Mouse (Mus musculus) heart, adult 8-10 months (tissue): ENCODE measurements around the gene Tuba8. TPM values are rescaled to one million over a fixed set of nuclear protein-coding genes. Genes with fewer than 3 reads are reported as not detected.

ENCODE experiments used
- DNase-seq: peaks from one replicate; pipeline ENCODE4 v3.0.0; 2022; ENCODE audit warnings: low spot score
- total RNA-seq, 4 experiments: library from RNA; stranded (reverse); gene quantifications; 2 replicates each; pipeline ENCODE4 v1.2.4; 2022

Tuba8 gene
- total RNA-seq, 4 experiments from 2014 or later: 175 to 206 (median 179) TPM

DNA sequence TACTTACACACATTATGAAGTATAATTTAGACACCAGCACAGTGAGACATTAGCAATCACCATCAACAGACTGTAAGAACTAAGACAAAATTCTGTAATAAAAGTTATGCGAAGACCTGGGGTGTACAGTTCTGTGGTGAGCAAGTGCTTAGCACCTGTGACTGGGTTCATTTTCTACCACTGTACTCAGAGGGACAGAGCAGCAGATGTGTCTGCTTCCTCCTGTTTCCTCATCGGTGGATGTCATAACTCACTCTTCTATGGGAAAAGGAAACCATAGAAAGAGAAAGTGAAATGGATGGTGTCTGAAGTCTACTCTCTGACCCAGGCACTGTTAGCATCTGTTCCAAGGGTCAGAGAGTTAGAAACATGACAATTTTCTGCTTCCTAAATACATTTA is 16.2 kb downstream of the Tuba8 start:
- DNase-seq: no peak

DNA sequence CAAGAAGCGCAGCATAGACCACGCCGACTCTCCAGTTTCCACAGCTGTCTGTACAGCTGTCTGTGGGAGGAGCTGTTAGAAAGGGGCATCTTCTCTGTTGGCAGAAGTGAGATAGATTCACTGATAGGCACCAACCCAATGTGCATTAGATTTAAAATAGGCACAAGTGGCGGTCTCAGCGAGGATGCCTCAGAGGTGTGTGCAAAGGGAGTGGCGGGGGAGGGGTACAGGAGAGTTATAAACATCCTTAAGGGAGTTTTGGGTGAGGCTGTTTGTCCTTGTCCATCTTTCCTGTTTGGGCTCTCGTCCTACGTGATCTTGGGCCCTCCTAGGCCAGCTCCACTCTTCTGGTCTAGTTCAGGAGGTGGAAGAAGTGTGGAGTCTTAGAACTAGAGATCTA is 17.9 kb downstream of the Tuba8 start:
- DNase-seq: no peak

GRCm38 (mm10) chr6:121232652-121233051 is 22.2 kb downstream of the Tuba8 start:
- no peak for DNase-seq

DNA sequence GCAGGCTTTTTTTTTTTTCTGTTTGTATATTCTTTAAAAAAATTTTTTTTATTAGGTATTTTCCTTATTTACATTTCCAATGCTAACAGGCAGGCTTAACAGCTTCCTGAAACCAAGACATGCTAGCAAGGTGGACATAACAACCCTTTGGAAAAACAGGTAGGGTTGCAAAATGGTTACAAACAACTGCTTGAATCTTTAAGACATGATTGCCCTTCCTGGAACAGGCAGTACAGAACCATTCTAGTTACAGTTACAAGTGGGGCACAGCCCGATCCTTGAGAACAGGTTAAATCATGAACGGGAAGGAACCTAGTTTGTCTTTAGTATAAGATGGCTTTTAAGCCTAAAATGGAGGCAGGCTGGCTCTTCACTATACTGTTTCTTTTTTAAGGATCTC is 25.9 kb downstream of the Tuba8 start:
- DNase-seq: no peak

DNA sequence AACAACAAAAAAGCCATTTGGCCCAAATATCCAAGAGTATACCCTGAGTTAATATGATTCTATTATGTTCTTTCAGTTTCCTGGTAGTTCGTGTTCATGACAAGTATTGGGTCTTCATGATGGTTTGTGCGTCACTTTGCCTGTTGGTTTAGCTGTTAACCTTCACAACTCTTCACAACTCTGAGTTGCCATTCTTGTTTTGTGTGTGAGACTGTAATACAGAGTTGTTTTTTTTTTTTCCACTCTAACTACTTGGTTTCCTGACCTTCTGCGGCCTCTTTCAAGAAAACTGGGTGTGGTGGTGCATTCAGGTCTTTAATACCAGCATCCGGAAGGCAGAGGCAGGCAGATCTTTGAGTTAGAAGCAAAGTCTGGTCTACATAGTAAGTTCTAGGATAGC is 27.7 kb downstream of the Tuba8 start:
- DNase-seq: no peak

DNA sequence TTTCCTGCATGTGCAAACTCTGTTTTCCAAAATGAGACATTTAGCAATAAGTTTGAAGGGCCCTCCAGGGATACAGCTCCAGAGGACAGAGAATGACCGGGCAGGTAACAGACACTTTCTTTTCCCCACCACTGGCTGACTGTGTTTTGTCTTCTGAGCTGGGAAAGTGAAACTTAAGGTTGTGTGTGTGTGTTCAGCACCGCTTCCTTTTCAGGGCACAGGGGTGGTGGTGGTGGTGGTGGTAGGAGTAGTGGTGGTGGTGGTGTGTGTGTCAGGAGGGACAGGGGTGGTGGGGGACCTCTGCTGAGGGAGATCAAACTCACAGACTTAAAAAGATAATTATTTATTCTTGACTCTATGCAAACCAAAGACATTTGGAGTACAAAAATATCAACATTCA is 31.3 kb downstream of the Tuba8 start:
- DNase-seq: no peak

- no peak for DNase-seq
Measured at GRCm38 (mm10) chr6:121243161-121243560, 32.7 kb downstream of the Tuba8 start.

DNA sequence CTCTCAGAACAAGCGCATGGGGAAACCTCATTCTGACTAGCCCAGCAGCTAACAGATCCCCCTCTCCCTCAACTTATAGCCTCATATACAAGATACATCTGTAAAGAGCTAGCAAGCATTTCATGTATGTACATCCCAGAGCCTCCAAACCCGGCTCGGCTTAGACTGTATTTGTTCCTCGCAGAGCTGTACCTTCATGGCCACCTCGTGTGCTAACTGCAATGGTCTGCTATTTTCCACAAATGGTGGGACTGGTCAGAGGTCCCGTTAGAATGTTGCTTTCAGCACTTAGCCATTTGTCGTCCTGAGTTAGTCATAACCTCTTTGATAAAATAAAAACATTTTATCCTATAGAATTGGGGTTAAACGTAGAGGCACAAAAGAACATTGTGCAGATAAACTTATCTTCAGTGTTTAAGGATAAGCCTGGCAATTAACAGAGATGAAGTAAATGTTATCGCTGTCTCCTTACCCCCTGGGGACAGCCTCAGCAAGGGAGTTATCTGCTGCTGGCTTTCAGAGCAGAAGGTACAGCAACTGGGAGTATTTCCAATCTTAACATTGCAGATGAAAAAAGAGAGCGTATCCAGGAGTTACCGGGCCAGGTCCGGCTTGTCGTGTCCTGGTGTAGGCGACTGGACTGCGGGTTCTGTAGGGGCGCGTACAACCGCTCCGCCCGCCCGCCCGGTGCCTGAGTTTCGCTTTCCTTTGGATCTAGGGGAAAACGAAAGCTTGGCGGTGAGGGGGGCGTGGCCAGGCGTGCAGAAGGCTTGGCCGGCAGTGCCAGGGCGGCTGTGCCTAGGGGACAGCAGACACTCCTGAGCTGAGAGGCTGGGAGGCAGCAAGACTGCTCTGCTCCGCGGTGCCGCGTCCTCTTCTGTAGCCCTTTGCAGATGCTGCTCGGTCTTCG is 34.9 kb downstream of the Tuba8 start, which contains the start of gene Usp18:
Gene Usp18, plus strand, starts transcription at position 780 of the 910 bp plus-strand sequence.
- peak; percentile 94 for DNase-seq

DNA sequence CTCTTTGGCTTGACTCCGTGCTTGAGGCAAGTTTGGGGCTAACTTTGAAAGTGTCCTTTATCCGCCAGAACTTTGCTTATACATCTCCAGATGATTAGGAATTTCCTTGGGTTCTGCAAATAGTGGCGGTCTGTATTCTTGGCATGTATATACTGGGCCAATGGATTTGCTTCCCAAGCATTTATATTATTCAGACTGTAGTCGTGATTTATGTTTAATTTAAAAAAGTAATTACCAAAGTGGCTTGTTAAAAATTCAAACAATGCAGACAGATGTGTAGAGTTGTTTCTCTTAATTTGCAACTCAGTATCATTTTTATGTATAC is 35.5 kb downstream of the Tuba8 start:
- no peak for DNase-seq

DNA sequence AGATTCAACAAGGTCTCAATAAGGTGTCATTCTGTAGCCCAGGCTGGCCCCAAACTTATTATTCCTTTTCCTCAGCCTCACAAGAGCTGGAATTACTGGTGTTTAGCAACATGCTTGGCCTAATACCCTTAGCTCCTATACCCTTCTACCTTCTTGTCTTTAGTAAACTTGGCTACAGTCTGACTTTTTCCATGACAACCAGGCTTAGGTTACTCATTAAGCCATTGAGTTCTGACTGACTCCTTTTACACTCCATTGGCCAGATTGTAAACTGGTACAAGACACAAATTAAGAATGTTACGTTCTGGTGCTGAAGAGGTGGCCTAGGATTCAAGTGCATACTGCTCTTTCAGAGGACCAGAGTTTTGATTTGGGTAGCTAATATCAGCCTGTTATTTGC is 39.9 kb downstream of the Tuba8 start:
- no peak for DNase-seq

DNA sequence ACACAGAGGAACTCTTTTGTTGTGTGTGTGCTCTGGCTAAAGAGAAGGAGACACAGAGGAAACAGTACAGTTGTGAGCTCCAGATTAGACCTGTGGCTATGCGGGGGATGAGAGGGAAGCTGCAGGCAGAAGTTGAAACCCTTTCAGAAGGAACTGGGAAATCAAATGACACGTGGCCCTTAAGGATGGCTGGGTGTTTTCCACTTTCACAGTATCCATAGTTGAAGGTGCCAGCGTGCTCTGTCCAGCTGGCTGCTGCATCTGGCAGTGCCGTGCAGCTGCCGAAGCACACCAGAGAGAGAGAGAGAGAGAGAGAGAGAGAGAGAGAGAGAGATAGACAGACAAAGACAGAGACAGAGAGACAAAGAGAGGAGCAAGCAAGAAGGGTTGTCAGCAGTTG is 40.8 kb downstream of the Tuba8 start:
- no peak for DNase-seq

GRCm38 (mm10) chr6:121260548-121260947 is 50.1 kb downstream of the Tuba8 start:
- DNase-seq: peak; percentile 65

- no peak for DNase-seq
Measured at GRCm38 (mm10) chr6:121261233-121261632, 50.7 kb downstream of the Tuba8 start.

DNA sequence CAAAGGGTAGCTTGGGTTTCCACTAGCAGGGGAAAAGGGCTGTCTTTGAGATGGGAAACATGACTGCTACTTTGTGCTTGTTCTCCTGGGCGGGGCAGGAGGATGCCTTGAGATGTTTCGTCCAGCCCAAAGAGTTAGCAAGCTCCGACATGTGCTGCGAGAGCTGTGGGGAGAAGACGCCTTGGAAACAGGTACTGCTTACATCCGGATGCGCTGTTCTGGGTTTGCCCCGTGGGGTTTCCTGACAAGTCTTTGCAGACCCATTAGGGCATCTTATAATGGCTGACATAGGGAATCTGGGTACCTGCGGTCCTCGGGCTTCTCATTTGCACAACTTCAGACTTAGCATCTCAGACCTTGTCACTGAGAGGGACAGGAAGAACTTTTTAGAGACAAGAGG is 51.5 kb downstream of the Tuba8 start:
- no peak for DNase-seq

- no peak for DNase-seq
Measured at GRCm38 (mm10) chr6:121262496-121262895, 52.0 kb downstream of the Tuba8 start.

DNA sequence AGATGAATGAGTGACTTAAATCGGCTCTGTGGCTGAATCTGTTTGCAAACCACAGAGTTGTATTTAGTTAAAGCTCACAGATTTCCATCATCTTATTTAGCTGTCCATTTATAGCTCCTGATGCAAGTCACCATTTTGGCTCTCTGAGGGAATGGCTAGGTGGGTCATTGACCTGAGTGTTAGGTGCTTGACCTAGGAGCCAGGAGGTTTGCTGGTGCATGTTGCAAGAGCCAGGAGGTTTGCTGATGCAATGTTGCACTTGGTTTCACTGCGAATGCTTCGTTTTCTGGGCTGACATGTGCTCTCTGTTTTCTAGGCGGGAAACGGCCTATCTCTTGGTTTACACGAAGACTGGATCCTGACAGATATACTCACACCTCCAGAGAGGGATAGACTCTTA is 59.7 kb downstream of the Tuba8 start:
- no peak for DNase-seq

- no peak for DNase-seq
Measured at GRCm38 (mm10) chr6:121271707-121272074, 61.2 kb downstream of the Tuba8 start.

GRCm38 (mm10) chr6:121272075-121272800 is 61.7 kb downstream of the Tuba8 start:
- peak; percentile 89 for DNase-seq

DNA sequence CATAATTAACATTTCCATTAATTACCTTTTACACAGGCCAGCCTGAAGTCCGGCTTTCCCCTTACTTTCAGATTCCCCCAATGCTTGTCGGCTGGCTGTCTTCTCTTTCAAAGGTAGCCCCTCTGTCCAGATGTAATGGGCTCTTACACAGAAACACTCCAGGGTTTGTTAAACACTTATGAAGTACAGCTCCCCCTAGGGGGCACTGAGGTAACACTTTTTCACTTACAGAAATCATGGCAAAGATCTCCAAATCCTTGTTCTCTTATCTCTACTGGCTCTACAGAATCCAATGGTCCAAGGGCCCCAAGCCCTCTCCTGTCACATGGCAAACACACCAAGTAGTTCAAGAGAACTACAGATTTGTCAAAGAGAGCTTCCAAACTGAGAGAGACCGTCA is 63.9 kb downstream of the Tuba8 start:
- DNase-seq: peak; percentile 12
